Mouse (Mus musculus): ENCODE data around the gene Exoc4. TPM values are rescaled to one million over a fixed set of nuclear protein-coding genes. Genes with fewer than 3 reads are reported as not detected.

The Exoc4 gene
- polyA plus RNA-seq, 1 experiment from 2014 or later = 36.1 TPM

- H3K36me3 ChIP-seq (ENCODE audit: control insufficient read depth, insufficient read depth, low read length) = no peaks in the 10 kb centered on the region
- no peaks in the 10 kb centered on the region for H3K4me1 ChIP-seq (ENCODE audit: control insufficient read depth, insufficient read depth, low read length)
- 61% methylated on average over 3 of the region's 3 CpGs for WGBS (ENCODE audit: insufficient replicate concordance)
- H3K9ac ChIP-seq (ENCODE audit: low read depth, low read length) = no peak overlapping the region
- no peak for ATAC-seq (replicated peaks; ENCODE audit: insufficient number of reproducible peaks, low FRiP score, low TSS enrichment)
- no peak overlapping the region for H3K27ac ChIP-seq (ENCODE audit: low read depth, low read length)
- H3K9me3 ChIP-seq (replicated peaks; ENCODE audit: control insufficient read depth, low read length) = no peaks in the 10 kb centered on the region
- no peaks in the 10 kb centered on the region for H3K27me3 ChIP-seq (ENCODE audit: control insufficient read depth, insufficient read depth, low read length)
- no peak overlapping the region for H3K4me2 ChIP-seq
- H3K4me3 ChIP-seq (ENCODE audit: low read depth, low read length) = no peak overlapping the region
Observed at GRCm38 (mm10) chr6:33503381-33503780, 254.5 kb downstream of the Exoc4 start.

GRCm38 (mm10) chr6:33507134-33507533, 258.2 kb downstream of the Exoc4 start:
- Histone ChIP-seq H3K9me3 (replicated peaks; ENCODE audit: control insufficient read depth, low read length) (no peaks in the 10 kb centered on the region), H3K36me3 (ENCODE audit: control insufficient read depth, insufficient read depth, low read length) (no peaks in the 10 kb centered on the region), H3K27me3 (ENCODE audit: control insufficient read depth, insufficient read depth, low read length) (no peaks in the 10 kb centered on the region), H3K9ac (ENCODE audit: low read depth, low read length) (no peak overlapping the region), H3K4me1 (ENCODE audit: control insufficient read depth, insufficient read depth, low read length) (no peaks in the 10 kb centered on the region), H3K27ac (ENCODE audit: low read depth, low read length) (no peak overlapping the region), H3K4me2 (no peak overlapping the region), H3K4me3 (ENCODE audit: low read depth, low read length) (no peak overlapping the region)
- ATAC-seq (replicated peaks; ENCODE audit: insufficient number of reproducible peaks, low FRiP score, low TSS enrichment) = no peak

- no peaks in the 10 kb centered on the region for H3K9me3 ChIP-seq (replicated peaks; ENCODE audit: control insufficient read depth, low read length)
- H3K4me1 ChIP-seq (ENCODE audit: control insufficient read depth, insufficient read depth, low read length) = peaks cover 8% of the 10 kb centered on the region; the same call in 1 of the 2 replicates
- H3K27ac ChIP-seq (ENCODE audit: low read depth, low read length) = peak overlapping the region; percentile 22; the same call in 1 of the 2 replicates
Observed at GRCm38 (mm10) chr6:33515391-33515790, 266.5 kb downstream of the Exoc4 start.

GRCm38 (mm10) chr6:33516798-33517197, 267.9 kb downstream of the Exoc4 start:
- Histone ChIP-seq H3K4me2 (no peak overlapping the region), H3K4me3 (ENCODE audit: low read depth, low read length) (no peak overlapping the region), H3K4me1 (ENCODE audit: control insufficient read depth, insufficient read depth, low read length) (peaks cover 8% of the 10 kb centered on the region; the same call in 1 of the 2 replicates), H3K36me3 (ENCODE audit: control insufficient read depth, insufficient read depth, low read length) (no peaks in the 10 kb centered on the region), H3K27me3 (ENCODE audit: control insufficient read depth, insufficient read depth, low read length) (no peaks in the 10 kb centered on the region), H3K9ac (ENCODE audit: low read depth, low read length) (no peak overlapping the region), H3K27ac (ENCODE audit: low read depth, low read length) (no peak overlapping the region), H3K9me3 (replicated peaks; ENCODE audit: control insufficient read depth, low read length) (no peaks in the 10 kb centered on the region)
- no peak for ATAC-seq (replicated peaks; ENCODE audit: insufficient number of reproducible peaks, low FRiP score, low TSS enrichment)
- WGBS (ENCODE audit: insufficient replicate concordance) = 89% methylated on average over 6 of the region's 6 CpGs

More at GRCm38 (mm10) chr6:33515391-33515790, 266.5 kb downstream of the Exoc4 start:
- Histone ChIP-seq H3K9ac (ENCODE audit: low read depth, low read length) (no peak overlapping the region), H3K36me3 (ENCODE audit: control insufficient read depth, insufficient read depth, low read length) (no peaks in the 10 kb centered on the region), H3K27me3 (ENCODE audit: control insufficient read depth, insufficient read depth, low read length) (no peaks in the 10 kb centered on the region), H3K4me3 (ENCODE audit: low read depth, low read length) (no peak overlapping the region), H3K4me2 (no peak overlapping the region)
- 49% methylated on average over 4 of the region's 4 CpGs for WGBS (ENCODE audit: insufficient replicate concordance)
- no peak for ATAC-seq (replicated peaks; ENCODE audit: insufficient number of reproducible peaks, low FRiP score, low TSS enrichment)

- Histone ChIP-seq H3K36me3 (ENCODE audit: control insufficient read depth, insufficient read depth, low read length) (no peaks in the 10 kb centered on the region), H3K4me2 (no peak overlapping the region), H3K9ac (ENCODE audit: low read depth, low read length) (no peak overlapping the region), H3K4me3 (ENCODE audit: low read depth, low read length) (no peak overlapping the region), H3K27ac (ENCODE audit: low read depth, low read length) (no peak overlapping the region), H3K27me3 (ENCODE audit: control insufficient read depth, insufficient read depth, low read length) (no peaks in the 10 kb centered on the region), H3K4me1 (ENCODE audit: control insufficient read depth, insufficient read depth, low read length) (peaks cover 8% of the 10 kb centered on the region; the same call in 1 of the 2 replicates), H3K9me3 (replicated peaks; ENCODE audit: control insufficient read depth, low read length) (no peaks in the 10 kb centered on the region)
- ATAC-seq (replicated peaks; ENCODE audit: insufficient number of reproducible peaks, low FRiP score, low TSS enrichment) = no peak
- WGBS (ENCODE audit: insufficient replicate concordance) = 37% methylated on average over 5 of the region's 5 CpGs
Observed at GRCm38 (mm10) chr6:33517890-33518410, 269.1 kb downstream of the Exoc4 start.

- Histone ChIP-seq H3K4me1 (ENCODE audit: control insufficient read depth, insufficient read depth, low read length) (no peaks in the 10 kb centered on the region), H3K36me3 (ENCODE audit: control insufficient read depth, insufficient read depth, low read length) (no peaks in the 10 kb centered on the region)
- 85% methylated on average over 7 of the region's 7 CpGs for WGBS (ENCODE audit: insufficient replicate concordance)
Observed at GRCm38 (mm10) chr6:33525695-33526366, 276.9 kb downstream of the Exoc4 start.

GRCm38 (mm10) chr6:33540356-33540755, 291.5 kb downstream of the Exoc4 start:
- no peak overlapping the region for H3K27ac ChIP-seq (ENCODE audit: low read depth, low read length)
- no peaks in the 10 kb centered on the region for H3K4me1 ChIP-seq (ENCODE audit: control insufficient read depth, insufficient read depth, low read length)
- no peaks in the 10 kb centered on the region for H3K9me3 ChIP-seq (replicated peaks; ENCODE audit: control insufficient read depth, low read length)
- no peaks in the 10 kb centered on the region for H3K27me3 ChIP-seq (ENCODE audit: control insufficient read depth, insufficient read depth, low read length)
- ATAC-seq (replicated peaks; ENCODE audit: insufficient number of reproducible peaks, low FRiP score, low TSS enrichment) = no peak
- WGBS (ENCODE audit: insufficient replicate concordance) = 74% methylated on average over 1 of the region's 1 CpGs
- H3K4me3 ChIP-seq (ENCODE audit: low read depth, low read length) = no peak overlapping the region
- no peak overlapping the region for H3K9ac ChIP-seq (ENCODE audit: low read depth, low read length)
- H3K36me3 ChIP-seq (ENCODE audit: control insufficient read depth, insufficient read depth, low read length) = no peaks in the 10 kb centered on the region
- H3K4me2 ChIP-seq = no peak overlapping the region

More at GRCm38 (mm10) chr6:33525695-33526366, 276.9 kb downstream of the Exoc4 start:
- ATAC-seq (replicated peaks; ENCODE audit: insufficient number of reproducible peaks, low FRiP score, low TSS enrichment) = no peak
- Histone ChIP-seq H3K9me3 (replicated peaks; ENCODE audit: control insufficient read depth, low read length) (no peaks in the 10 kb centered on the region), H3K4me2 (no peak overlapping the region), H3K9ac (ENCODE audit: low read depth, low read length) (no peak overlapping the region), H3K4me3 (ENCODE audit: low read depth, low read length) (no peak overlapping the region), H3K27me3 (ENCODE audit: control insufficient read depth, insufficient read depth, low read length) (no peaks in the 10 kb centered on the region), H3K27ac (ENCODE audit: low read depth, low read length) (no peak overlapping the region)

- Histone ChIP-seq H3K36me3 (ENCODE audit: control insufficient read depth, insufficient read depth, low read length) (no peaks in the 10 kb centered on the region), H3K4me1 (ENCODE audit: control insufficient read depth, insufficient read depth, low read length) (no peaks in the 10 kb centered on the region), H3K9me3 (replicated peaks; ENCODE audit: control insufficient read depth, low read length) (no peaks in the 10 kb centered on the region), H3K9ac (ENCODE audit: low read depth, low read length) (no peak overlapping the region), H3K4me2 (no peak overlapping the region), H3K27ac (ENCODE audit: low read depth, low read length) (no peak overlapping the region), H3K27me3 (ENCODE audit: control insufficient read depth, insufficient read depth, low read length) (no peaks in the 10 kb centered on the region), H3K4me3 (ENCODE audit: low read depth, low read length) (no peak overlapping the region)
- no peak for ATAC-seq (replicated peaks; ENCODE audit: insufficient number of reproducible peaks, low FRiP score, low TSS enrichment)
- 88% methylated on average over 6 of the region's 6 CpGs for WGBS (ENCODE audit: insufficient replicate concordance)
Observed at GRCm38 (mm10) chr6:33542712-33543111, 293.8 kb downstream of the Exoc4 start.

- no peak for ATAC-seq (replicated peaks; ENCODE audit: insufficient number of reproducible peaks, low FRiP score, low TSS enrichment)
- no peak overlapping the region for H3K4me3 ChIP-seq (ENCODE audit: low read depth, low read length)
- H3K9me3 ChIP-seq (replicated peaks; ENCODE audit: control insufficient read depth, low read length) = no peaks in the 10 kb centered on the region
- no peak overlapping the region for H3K9ac ChIP-seq (ENCODE audit: low read depth, low read length)
- no peaks in the 10 kb centered on the region for H3K36me3 ChIP-seq (ENCODE audit: control insufficient read depth, insufficient read depth, low read length)
- no peaks in the 10 kb centered on the region for H3K27me3 ChIP-seq (ENCODE audit: control insufficient read depth, insufficient read depth, low read length)
- WGBS (ENCODE audit: insufficient replicate concordance) = 78% methylated on average over 4 of the region's 4 CpGs
- H3K27ac ChIP-seq (ENCODE audit: low read depth, low read length) = no peak overlapping the region
- H3K4me2 ChIP-seq = no peak overlapping the region
- no peaks in the 10 kb centered on the region for H3K4me1 ChIP-seq (ENCODE audit: control insufficient read depth, insufficient read depth, low read length)
Observed at GRCm38 (mm10) chr6:33551934-33552333, 303.0 kb downstream of the Exoc4 start.
